Mouse (Mus musculus) gastrocnemius, adult 2 months (tissue): ENCODE data around the gene Msrb3. TPM values are rescaled to one million over a fixed set of nuclear protein-coding genes. Genes with fewer than 3 reads are reported as not detected.
A peak's percentile ranks its signal among the peaks of the same experiment; 100 is the strongest.
"Not testable (repeated sequence)": the region's sequence is repeated elsewhere in the genome, so short reads cannot be mapped to it uniquely, and the experiment has no call there.

Experiments used
- DNase-seq: peaks from one replicate; pipeline ENCODE4 v3.0.0; 2022
- H3K27ac ChIP-seq: fragments of 200-600 bp; 2 replicates; pipeline ENCODE4 v1.8.1; 2022; ENCODE audit warnings: mild to moderate bottlenecking
- H3K4me3 ChIP-seq: fragments of 200-600 bp; 2 replicates; pipeline ENCODE4 v1.8.1; 2022; ENCODE audit warnings: mild to moderate bottlenecking, moderate library complexity
- CTCF ChIP-seq: fragments of 200-600 bp; IDR thresholded peaks from 2 replicates; pipeline ENCODE4 v1.8.1; 2022; ENCODE audit warnings: antibody characterized with exemption, mild to moderate bottlenecking, moderate library complexity
- intact Hi-C: fragments of 180-260 bp; cut with DNase I; formaldehyde crosslinking; loops from one replicate; pipeline ENCODE4 v1.15.1; 2025
- total RNA-seq, 2 experiments: library from RNA; stranded (reverse); gene quantifications; 2 replicates each; pipeline ENCODE4 v1.2.3; 2021

Msrb3 gene
- total RNA-seq, 2 experiments from 2014 or later = 111 to 116 TPM

DNA sequence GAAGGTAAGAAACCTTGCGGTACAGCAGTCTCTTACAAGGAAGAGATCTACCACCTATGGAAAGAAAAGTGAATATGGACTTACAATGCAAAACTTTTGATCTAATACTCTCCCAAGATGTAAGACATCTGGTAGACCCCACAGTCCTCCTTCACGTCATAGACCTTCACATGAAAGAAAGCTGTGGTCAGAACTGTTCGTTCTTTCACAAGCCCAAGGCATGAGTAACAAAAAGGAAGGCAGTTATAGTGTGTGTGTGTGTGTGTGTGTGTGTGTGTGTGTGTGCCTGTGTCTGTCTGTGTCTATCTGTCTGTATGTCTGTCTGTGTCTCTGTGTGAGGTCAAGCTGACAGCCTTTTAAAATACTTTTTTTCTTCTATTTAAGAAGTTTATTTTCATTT lies 131.5 kb downstream of the Msrb3 start:
- no peak overlapping the region for H3K27ac ChIP-seq
- no peak overlapping the region for H3K4me3 ChIP-seq
- no peak for TF ChIP-seq CTCF
- DNase-seq = no peak
- intact Hi-C loops = no loop called here

DNA sequence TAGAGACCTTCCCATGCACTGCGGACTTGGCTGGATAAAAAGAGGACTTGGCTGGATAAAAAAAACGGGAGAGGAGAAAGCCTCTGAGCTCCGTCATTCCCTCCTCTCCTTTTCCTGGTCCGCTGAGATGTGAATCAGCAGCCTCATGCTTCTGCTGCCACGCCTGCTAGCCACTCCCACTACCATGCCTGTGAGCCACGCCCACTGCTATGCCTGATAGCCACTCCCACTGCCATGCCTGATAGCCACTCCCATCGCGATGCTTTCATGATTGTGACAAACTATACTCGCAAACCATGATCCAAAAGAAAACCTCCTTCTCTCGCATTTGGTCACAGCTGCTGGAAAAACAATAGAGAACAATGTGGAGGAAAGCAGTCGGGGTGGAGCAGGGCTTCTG lies 133.5 kb downstream of the Msrb3 start:
- intact Hi-C loops = no loop called here
- Histone ChIP-seq H3K27ac (no peak overlapping the region), H3K4me3 (no peak overlapping the region)
- DNase-seq = no peak
- TF ChIP-seq CTCF = no peak

- no peak overlapping the region for H3K27ac ChIP-seq
- TF ChIP-seq CTCF = no peak
- DNase-seq = no peak
Observed at GRCm38 (mm10) chr10:120763656-120764466, 135.0 kb downstream of the Msrb3 start.

DNA sequence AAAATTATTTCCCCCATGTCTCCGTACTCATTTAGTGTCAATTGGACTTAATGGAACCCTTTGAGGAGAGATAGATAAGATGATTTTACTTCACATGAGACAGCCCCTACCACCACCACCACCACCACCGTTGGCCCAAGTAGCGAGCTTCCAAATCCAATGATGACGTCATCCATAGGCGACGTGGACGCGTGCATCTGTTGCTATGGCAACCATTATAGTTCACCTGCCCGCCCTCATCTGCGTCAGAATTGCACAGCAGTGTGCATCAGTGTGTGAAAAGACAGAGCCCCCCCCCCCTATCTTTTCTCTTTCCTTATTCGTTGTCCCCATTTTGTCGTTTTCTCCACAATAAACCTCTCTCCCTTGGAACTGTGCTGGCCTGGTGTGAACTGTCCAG lies 135.9 kb downstream of the Msrb3 start:
- no peak overlapping the region for H3K4me3 ChIP-seq
- no peak overlapping the region for H3K27ac ChIP-seq
- intact Hi-C loops = no loop called here
- TF ChIP-seq CTCF = no peak
- no peak for DNase-seq

More at GRCm38 (mm10) chr10:120763656-120764466, 135.0 kb downstream of the Msrb3 start:
- no peak overlapping the region for H3K4me3 ChIP-seq
- intact Hi-C loops = no loop called here

DNA sequence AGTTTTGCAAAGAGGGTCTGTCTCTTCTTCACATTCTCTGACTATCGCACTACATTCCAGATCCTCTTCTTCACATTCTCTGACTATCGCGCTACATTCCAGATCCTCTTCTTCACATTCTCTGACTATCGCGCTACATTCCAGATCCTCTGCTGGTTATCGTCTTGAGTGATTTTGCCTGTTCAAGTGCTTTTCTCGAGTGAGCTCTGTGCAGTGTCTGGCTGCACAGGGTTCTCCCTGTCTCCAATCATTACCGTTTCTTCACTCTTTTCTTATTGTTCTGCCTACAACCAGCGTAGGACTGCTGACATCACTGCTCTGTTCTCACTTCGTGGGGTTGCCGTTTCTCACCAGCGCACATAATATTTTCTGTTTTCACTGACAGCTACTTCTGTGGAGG lies 138.2 kb downstream of the Msrb3 start:
- no peak overlapping the region for H3K4me3 ChIP-seq
- intact Hi-C loops = no loop called here
- H3K27ac ChIP-seq = no peak overlapping the region
- DNase-seq = no peak
- TF ChIP-seq CTCF = no peak

DNA sequence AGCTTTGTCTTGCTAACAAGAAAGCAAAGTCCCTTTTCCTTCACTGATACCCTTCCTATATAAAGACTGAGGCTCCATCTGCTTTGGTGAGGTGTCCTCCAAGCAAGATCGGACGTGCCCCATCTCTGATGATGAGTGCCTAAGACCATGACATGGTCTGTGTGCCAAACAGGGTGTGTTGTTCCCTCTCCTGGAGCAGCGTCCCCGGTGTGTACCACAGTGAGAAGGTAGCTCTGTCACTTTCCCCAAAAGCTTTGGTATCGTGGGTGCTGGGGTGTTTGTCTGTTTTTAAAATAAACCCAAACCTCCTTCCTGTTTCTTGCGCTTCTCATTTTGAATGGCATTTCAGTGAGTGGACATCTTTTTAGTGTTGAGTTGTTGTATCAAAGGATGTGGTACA lies 139.0 kb downstream of the Msrb3 start:
- no peak overlapping the region for H3K4me3 ChIP-seq
- intact Hi-C loops = no loop called here
- H3K27ac ChIP-seq = no peak overlapping the region
- no peak for DNase-seq
- no peak for TF ChIP-seq CTCF

- no peak overlapping the region for H3K4me3 ChIP-seq
- no peak overlapping the region for H3K27ac ChIP-seq
- intact Hi-C loops = no loop called here
- DNase-seq = no peak
- TF ChIP-seq CTCF = no peak
Observed at GRCm38 (mm10) chr10:120752454-120752853, 146.4 kb downstream of the Msrb3 start.

DNA sequence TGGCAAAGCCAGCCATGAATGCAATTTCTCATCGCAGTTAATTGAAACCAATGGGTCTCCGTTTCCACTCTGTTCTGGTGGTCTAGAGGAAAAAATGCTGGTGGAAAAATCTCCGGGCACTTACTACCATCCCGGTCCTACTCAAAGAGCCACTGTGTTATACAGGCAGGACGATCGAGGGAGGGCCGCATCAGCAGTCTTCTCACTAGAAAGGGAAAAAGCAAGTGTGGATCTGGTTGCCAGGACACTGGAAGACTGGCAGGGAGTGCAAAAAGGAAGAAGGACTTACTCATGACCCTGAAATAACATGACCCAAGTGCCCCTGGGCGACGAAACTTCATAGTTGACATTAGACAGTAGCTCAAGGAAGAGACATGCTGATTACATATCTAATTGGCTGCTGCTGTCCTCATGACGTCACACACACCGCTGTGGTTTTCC lies 147.1 kb downstream of the Msrb3 start:
- DNase-seq = peak; percentile 24
- intact Hi-C loops = no loop called here
- peak overlapping the region; percentile 46 for H3K4me3 ChIP-seq
- TF ChIP-seq CTCF = no peak
- H3K27ac ChIP-seq = 0 out of 2 replicates have a peak overlapping the region, but pooled peaks have one; percentile 6

- DNase-seq = peak; percentile 71
- Histone ChIP-seq H3K4me3 (peak overlapping the region; percentile 46), H3K27ac (0 out of 2 replicates have a peak overlapping the region, but pooled peaks have one; percentile 6)
- no peak for TF ChIP-seq CTCF
- intact Hi-C loops = no loop called here
Observed at GRCm38 (mm10) chr10:120751295-120751722, 147.6 kb downstream of the Msrb3 start.

DNA sequence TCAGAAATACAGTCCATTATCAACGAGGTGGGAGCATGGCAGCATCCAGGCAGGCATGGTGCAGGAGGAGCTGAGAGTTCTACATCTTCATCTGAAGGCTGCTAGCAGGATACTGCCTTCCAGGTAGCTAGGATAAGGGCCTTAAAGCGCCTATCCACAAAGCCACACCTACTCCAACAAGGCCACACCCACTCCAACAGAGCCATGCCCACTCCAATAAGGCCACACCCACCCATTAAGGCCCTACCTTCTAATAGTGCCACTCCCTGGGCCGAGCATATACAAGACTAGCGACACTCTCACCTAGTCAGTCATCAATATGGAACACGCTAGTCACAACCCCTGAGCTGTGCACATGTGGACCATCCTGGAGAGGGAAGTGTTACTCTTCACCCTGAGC lies 149.3 kb downstream of the Msrb3 start:
- DNase-seq, H3K4me3 ChIP-seq, intact Hi-C loops, H3K27ac ChIP-seq: not testable (repeated sequence)

DNA sequence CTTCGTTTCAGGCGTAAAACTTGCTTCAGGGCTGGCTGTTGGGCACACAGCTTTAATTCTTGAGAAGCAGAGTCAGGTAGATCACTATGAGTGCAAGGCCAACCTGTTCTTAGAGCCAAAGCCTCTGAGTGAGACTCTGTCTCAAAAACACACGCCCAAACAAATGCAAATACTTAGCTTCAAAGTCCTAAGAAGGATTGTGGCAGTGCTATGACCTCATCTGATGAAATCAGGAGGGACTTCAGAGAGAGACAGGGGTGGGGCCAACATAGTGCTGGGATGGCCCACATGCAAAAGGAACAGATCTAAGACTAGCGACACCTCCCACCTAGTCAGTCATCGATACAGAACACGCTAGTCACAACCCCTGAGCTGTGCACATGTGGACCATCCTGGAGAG lies 150.7 kb downstream of the Msrb3 start:
- TF ChIP-seq CTCF = no peak
- intact Hi-C loops = no loop called here

DNA sequence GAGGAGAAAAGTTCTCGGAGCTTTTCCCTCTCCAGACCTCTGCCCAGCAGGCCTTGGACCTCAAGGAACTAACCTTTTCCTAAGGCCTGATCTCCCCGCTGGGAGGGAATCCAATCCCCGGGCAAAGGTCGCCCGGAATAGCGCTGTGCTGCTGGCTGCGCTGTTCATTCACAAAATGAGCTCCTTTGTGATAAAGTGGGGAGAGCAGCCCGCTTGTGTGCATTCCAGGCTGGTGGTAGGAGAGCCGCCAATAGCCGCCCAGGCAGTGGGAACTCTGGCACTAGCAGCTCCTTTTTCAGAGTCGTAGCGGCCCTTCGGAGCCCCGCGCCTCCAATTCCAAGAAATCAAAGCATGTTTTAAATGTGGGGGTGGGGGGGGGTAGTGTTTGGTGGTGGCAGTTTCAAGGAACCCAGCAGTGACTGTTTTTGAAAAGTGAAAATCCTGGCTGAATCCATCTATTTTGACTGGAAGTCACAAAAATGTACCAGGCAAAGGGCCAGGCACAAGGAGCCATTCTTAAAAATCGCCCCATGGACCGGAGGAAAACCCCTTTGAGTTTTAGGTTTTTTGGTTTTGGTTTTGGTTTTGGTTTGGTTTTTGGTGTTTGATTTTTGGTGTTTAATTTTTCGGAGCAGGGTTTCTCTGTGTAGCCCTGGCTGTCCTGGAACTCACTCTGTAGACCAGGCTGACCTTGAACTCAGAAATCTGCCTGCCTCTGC lies 153.6 kb downstream of the Msrb3 start:
- Histone ChIP-seq H3K4me3 (peak overlapping the region; percentile 65), H3K27ac (0 out of 2 replicates have a peak overlapping the region, but pooled peaks have one; percentile 35)
- no peak for TF ChIP-seq CTCF
- intact Hi-C loops = no loop called here
- peak; percentile 56 for DNase-seq

More for the DNA sequence above, 150.7 kb downstream of the Msrb3 start:
- no peak overlapping the region for H3K27ac ChIP-seq
- DNase-seq = no peak
- H3K4me3 ChIP-seq = no peak overlapping the region

DNA sequence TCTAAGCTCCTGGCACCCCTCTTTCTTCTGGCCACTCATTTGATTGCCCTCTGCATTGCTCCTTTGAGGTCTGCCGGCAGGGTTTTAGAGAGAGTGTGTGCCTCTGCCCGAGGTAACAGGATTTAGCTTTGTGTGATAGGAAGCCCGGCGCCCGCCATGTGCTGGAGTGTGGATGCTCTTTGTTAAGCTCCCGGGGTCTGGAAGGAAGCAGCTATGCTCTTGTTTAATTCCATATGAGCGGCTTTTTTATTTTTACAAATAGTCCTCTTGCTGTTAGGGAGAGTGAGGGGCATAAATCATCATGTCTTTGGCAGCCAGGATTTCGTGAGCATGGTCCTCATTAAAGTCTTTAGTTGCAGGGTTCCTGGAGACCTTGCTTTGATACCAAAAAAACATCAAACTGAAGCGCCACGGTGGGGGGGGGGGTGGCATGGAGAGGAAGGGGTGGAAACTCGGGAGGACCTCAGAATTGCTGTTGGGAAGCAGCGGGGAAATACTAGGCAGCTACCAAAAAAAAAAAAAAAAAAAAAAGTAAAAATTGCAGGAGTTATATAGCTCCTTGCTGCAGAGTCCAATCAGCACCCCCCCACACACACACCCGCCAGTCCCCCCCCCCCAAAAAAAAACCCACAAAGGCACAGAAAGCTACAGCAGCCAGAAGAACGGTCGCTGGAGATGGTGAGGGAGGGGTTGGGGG lies 154.3 kb downstream of the Msrb3 start:
- TF ChIP-seq CTCF = no peak
- Histone ChIP-seq H3K27ac (no peak overlapping the region), H3K4me3 (peak overlapping the region; percentile 65)
- DNase-seq = no peak
- intact Hi-C loops = no loop called here
